Mouse (Mus musculus): ENCODE results near the gene Atp6v1e1. TPM values are rescaled to one million over a fixed set of nuclear protein-coding genes. Genes with fewer than 3 reads are reported as not detected.

Atp6v1e1 gene
- polyA plus RNA-seq, 1 experiment from 2014 or later, result 141 TPM

DNA sequence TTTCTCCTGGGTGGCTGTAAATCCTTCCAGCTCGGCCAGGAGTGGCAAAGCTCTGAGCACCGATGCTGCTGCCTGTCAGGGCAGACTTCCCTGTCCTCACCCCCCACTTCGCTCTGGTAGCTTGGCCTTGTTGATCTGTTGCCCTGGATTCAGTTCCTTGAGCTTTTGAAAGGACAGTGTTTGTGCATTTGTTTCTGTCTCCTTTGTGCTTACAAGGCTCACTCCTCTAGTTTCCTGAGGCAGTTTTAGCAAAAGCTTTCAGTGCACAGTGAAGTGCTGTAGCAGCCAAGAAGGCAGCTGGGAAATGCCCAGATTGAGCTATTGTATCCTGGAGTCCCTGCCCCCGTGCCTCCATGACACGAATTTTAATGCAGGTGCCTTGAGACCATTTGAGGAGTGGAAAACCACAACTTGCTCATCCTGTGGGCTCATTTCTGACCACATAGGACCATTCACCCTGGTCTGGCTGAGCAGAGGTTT is 49.4 kb downstream of the Atp6v1e1 start, which contains the start of gene Slc25a18:
Gene Slc25a18 (plus strand): TSS at position 430 of the 480 bp plus-strand sequence.
- no peak within 1 kb of the TSS for H3K9ac ChIP-seq (ENCODE audit: low read depth, low read length)
- no peak for DNase-seq (ENCODE audit: low spot score)
- WGBS, result 75% methylated on average over 5 of the region's 5 CpGs
- H3K4me3 ChIP-seq (ENCODE audit: low read depth, low read length), result no peak within 1 kb of the TSS
- H3K4me2 ChIP-seq (ENCODE audit: low read depth, low read length), result no peak within 1 kb of the TSS
- no peak for ATAC-seq (ENCODE audit: low read depth)
- no peaks in the 10 kb centered on the region for H3K4me1 ChIP-seq (ENCODE audit: control insufficient read depth, insufficient read depth, low read length)
- no peaks in the 10 kb centered on the region for H3K27me3 ChIP-seq (replicated peaks; ENCODE audit: control insufficient read depth, insufficient read depth, low read length)
- H3K36me3 ChIP-seq (ENCODE audit: control insufficient read depth, insufficient read depth, low read length), result no peaks in the 10 kb centered on the region
- no peaks in the 10 kb centered on the region for H3K9me3 ChIP-seq (ENCODE audit: control insufficient read depth, low read length)
- H3K27ac ChIP-seq (replicated peaks; ENCODE audit: low read depth, low read length), result no peak within 1 kb of the TSS

DNA sequence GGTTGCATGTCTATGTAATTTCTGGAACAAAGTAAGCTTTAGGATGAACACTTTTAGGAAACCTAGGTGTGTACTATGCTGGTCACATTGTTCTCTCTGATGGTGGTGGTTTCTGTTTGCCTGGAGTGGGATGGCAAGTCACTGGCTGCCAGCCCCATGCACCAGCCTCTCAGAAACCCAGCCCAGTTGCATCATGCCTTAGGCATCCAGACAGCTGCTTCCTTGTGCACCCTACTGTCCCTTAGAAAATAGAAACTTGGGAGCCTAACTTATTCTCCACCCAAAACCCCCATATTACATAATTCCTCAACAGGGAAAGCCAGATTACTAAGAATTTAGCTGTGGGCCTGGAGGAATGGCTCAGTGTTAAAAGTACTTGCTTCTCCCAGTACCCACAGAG is 50.6 kb downstream of the Atp6v1e1 start:
- no peaks in the 10 kb centered on the region for H3K27me3 ChIP-seq (replicated peaks; ENCODE audit: control insufficient read depth, insufficient read depth, low read length)
- H3K9ac ChIP-seq (ENCODE audit: low read depth, low read length), result no peak overlapping the region
- no peaks in the 10 kb centered on the region for H3K36me3 ChIP-seq (ENCODE audit: control insufficient read depth, insufficient read depth, low read length)
- H3K9me3 ChIP-seq (ENCODE audit: control insufficient read depth, low read length), result no peaks in the 10 kb centered on the region
- H3K4me3 ChIP-seq (ENCODE audit: low read depth, low read length), result no peak overlapping the region
- no peak overlapping the region for H3K27ac ChIP-seq (replicated peaks; ENCODE audit: low read depth, low read length)
- no peaks in the 10 kb centered on the region for H3K4me1 ChIP-seq (ENCODE audit: control insufficient read depth, insufficient read depth, low read length)
- H3K4me2 ChIP-seq (ENCODE audit: low read depth, low read length), result no peak overlapping the region
- no peak for ATAC-seq (ENCODE audit: low read depth)
- DNase-seq (ENCODE audit: low spot score), result no peak

DNA sequence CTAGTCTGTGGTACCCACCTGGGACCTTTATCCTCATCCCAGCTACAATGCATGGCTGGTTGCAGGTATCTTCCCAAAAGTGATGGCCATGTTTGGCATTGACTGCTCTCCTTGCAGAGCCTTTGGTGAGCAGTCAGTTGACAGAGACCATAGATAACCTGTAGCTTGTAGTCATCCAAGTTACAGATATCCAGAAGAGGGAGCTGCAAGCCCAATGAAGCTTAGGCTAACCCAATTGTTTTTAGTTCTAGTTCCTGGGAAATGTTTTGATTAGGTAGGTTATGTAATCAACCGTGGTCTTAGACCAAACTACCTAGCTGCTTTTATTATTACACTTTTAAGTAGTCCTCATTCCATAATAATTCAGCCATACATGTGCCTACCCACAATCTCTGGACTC is 51.2 kb downstream of the Atp6v1e1 start:
- DNase-seq (ENCODE audit: low spot score), result no peak
- no peak for ATAC-seq (ENCODE audit: low read depth)
- H3K27ac ChIP-seq (replicated peaks; ENCODE audit: low read depth, low read length), result no peak overlapping the region
- WGBS, result 61% methylated on average over 1 of the region's 1 CpGs
- no peaks in the 10 kb centered on the region for H3K36me3 ChIP-seq (ENCODE audit: control insufficient read depth, insufficient read depth, low read length)
- no peak overlapping the region for H3K4me3 ChIP-seq (ENCODE audit: low read depth, low read length)
- no peak overlapping the region for H3K4me2 ChIP-seq (ENCODE audit: low read depth, low read length)
- H3K9ac ChIP-seq (ENCODE audit: low read depth, low read length), result no peak overlapping the region
- no peaks in the 10 kb centered on the region for H3K4me1 ChIP-seq (ENCODE audit: control insufficient read depth, insufficient read depth, low read length)
- H3K27me3 ChIP-seq (replicated peaks; ENCODE audit: control insufficient read depth, insufficient read depth, low read length), result no peaks in the 10 kb centered on the region
- no peaks in the 10 kb centered on the region for H3K9me3 ChIP-seq (ENCODE audit: control insufficient read depth, low read length)

DNA sequence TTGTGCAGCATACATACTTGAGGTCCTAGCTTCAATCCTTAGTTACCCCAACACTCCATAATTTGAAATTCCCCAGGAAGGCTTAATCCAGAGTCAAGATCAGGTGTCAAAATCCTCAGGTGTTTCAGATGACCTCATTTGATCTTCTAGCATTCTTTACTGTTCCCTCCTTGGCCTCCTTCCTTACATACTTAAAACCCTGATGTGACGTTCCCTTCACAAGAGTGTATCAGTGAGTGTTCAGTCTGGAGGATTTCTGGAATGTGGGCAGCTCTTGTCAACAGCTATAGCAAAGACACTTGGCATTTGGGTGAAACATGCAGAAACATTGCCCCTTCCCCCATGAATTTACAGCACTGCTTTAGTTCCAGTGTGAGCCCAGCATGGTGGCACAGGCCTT is 52.6 kb downstream of the Atp6v1e1 start:
- no peak overlapping the region for H3K4me2 ChIP-seq (ENCODE audit: low read depth, low read length)
- no peaks in the 10 kb centered on the region for H3K4me1 ChIP-seq (ENCODE audit: control insufficient read depth, insufficient read depth, low read length)
- H3K36me3 ChIP-seq (ENCODE audit: control insufficient read depth, insufficient read depth, low read length), result no peaks in the 10 kb centered on the region
- no peak overlapping the region for H3K9ac ChIP-seq (ENCODE audit: low read depth, low read length)
- DNase-seq (ENCODE audit: low spot score) (no peak), ATAC-seq (ENCODE audit: low read depth) (no peak)
- H3K27me3 ChIP-seq (replicated peaks; ENCODE audit: control insufficient read depth, insufficient read depth, low read length), result no peaks in the 10 kb centered on the region
- no peaks in the 10 kb centered on the region for H3K9me3 ChIP-seq (ENCODE audit: control insufficient read depth, low read length)
- no peak overlapping the region for H3K27ac ChIP-seq (replicated peaks; ENCODE audit: low read depth, low read length)
- 77% methylated on average over 1 of the region's 1 CpGs for WGBS
- H3K4me3 ChIP-seq (ENCODE audit: low read depth, low read length), result no peak overlapping the region

DNA sequence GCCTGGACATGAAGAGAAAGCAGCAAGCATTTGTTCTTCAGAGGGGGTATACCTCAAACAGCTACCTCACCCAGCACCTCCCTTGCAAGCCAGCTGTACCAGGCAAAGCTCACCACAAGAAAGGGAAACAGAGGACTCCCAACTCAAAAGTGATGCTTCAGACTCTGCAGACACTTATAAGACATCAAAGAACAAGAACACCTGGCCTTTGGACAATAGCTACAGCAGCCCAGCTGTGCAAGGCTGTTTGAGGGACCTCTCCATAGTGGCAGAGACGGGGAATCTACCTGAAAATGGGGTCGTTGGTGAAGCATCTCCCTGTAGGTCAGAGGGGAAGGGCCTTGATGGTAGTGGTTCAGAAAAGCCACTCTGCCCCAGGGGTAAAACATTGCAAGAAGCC is 61.4 kb downstream of the Atp6v1e1 start:
- Histone ChIP-seq H3K4me3 (ENCODE audit: low read depth, low read length) (no peak overlapping the region), H3K36me3 (ENCODE audit: control insufficient read depth, insufficient read depth, low read length) (peaks cover 33% of the 10 kb centered on the region), H3K27me3 (replicated peaks; ENCODE audit: control insufficient read depth, insufficient read depth, low read length) (no peaks in the 10 kb centered on the region), H3K4me2 (ENCODE audit: low read depth, low read length) (no peak overlapping the region), H3K9ac (ENCODE audit: low read depth, low read length) (no peak overlapping the region), H3K4me1 (ENCODE audit: control insufficient read depth, insufficient read depth, low read length) (no peaks in the 10 kb centered on the region), H3K9me3 (ENCODE audit: control insufficient read depth, low read length) (no peaks in the 10 kb centered on the region), H3K27ac (replicated peaks; ENCODE audit: low read depth, low read length) (no peak overlapping the region)
- DNase-seq (ENCODE audit: low spot score) (no peak), ATAC-seq (ENCODE audit: low read depth) (no peak)
- 85% methylated on average over 2 of the region's 2 CpGs for WGBS

DNA sequence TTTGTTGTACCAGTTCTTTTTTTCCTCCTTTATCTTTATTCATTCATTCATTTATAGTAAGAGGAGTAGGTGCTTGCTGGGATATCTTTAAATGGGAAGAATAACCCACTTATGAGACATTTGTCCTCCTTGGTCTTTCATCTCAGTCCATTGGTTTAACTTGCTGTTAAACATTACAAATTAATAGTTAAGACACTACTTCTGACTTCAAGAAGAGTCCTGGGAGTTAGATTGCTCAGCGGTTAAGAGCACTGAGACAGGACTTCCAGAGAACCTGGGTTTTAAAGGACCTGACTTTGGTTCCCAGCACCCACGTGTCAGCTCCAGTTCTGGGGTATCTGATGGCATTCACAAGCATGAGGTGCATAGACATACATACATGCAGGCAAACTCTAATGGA is 76.2 kb downstream of the Atp6v1e1 start:
- H3K27ac ChIP-seq (replicated peaks; ENCODE audit: low read depth, low read length), result no peak overlapping the region
- WGBS, result 88% methylated on average over 2 of the region's 2 CpGs
- no peaks in the 10 kb centered on the region for H3K27me3 ChIP-seq (replicated peaks; ENCODE audit: control insufficient read depth, insufficient read depth, low read length)
- no peak overlapping the region for H3K4me2 ChIP-seq (ENCODE audit: low read depth, low read length)
- ATAC-seq (ENCODE audit: low read depth), result no peak
- no peaks in the 10 kb centered on the region for H3K4me1 ChIP-seq (ENCODE audit: control insufficient read depth, insufficient read depth, low read length)
- H3K9ac ChIP-seq (ENCODE audit: low read depth, low read length), result no peak overlapping the region
- no peaks in the 10 kb centered on the region for H3K36me3 ChIP-seq (ENCODE audit: control insufficient read depth, insufficient read depth, low read length)
- no peaks in the 10 kb centered on the region for H3K9me3 ChIP-seq (ENCODE audit: control insufficient read depth, low read length)
- no peak overlapping the region for H3K4me3 ChIP-seq (ENCODE audit: low read depth, low read length)
- no peak for DNase-seq (ENCODE audit: low spot score)

Small RNAs within 50 kb of the gene (microRNA-seq; reads per million reads assigned to microRNA genes)
- gene Gm25193 (ENCODE audit: borderline number of aligned reads), result not detected

Other genes starting within 250 kb of the Atp6v1e1 start
- gene Cecr2, start 156.4 kb downstream of the Atp6v1e1 start, polyA plus RNA-seq (2014; fragmentation: Nextera tagmentation; extraction: Ambion mirVana), result 3.1 and 3.7 TPM in 2 replicates
- 1.0 and 1.2 TPM in 2 replicates for gene Slc25a18, start 49.2 kb downstream of the Atp6v1e1 start, polyA plus RNA-seq (2014; fragmentation: Nextera tagmentation; extraction: Ambion mirVana)
- gene Bcl2l13, start 13.4 kb upstream of the Atp6v1e1 start, polyA plus RNA-seq (2014; fragmentation: Nextera tagmentation; extraction: Ambion mirVana), result 26.2 and 33.3 TPM in 2 replicates
- gene Bid, start 94.1 kb upstream of the Atp6v1e1 start, polyA plus RNA-seq (2014; fragmentation: Nextera tagmentation; extraction: Ambion mirVana), result 13.4 and 18.2 TPM in 2 replicates